Mouse (Mus musculus) stomach, postnatal 0 days (tissue): ENCODE measurements at regions not wholly inside any gene's neighbourhood (a gene's known extent, or its start where the extent isn't known, plus 50 kb on each side); places are given as distances from the start of the nearest gene placed in this dataset.

Source experiments
- CTCF ChIP-seq: IDR thresholded peaks from 2 replicates; pipeline ENCODE4 v1.5.1; 2016; ENCODE audit warnings: antibody characterized with exemption, low read depth, mild to moderate bottlenecking, moderate library complexity
- EP300 ChIP-seq: optimal IDR thresholded peaks from 2 replicates; pipeline ENCODE3; 2016; ENCODE audit warnings: antibody characterized with exemption

DNA sequence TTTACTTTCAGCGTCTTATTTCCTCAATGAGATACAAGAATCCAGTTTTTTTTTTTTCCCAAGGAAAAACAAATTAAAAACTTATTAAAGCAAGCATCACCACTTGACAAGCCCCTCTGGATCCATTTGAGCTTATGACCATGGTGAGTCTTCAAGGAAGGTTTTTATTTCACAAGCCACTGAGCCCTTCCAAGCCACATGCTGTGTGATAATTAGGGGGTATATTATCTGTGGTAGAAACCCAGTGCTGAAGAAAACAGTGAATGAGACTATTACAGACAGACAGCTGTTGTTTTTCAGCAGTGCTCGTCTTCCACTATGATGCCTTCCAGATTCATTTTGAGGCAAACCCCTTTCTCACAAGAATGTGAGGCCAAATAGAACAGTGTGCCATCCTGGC is 573.6 kb downstream of the Cntn6 start:
- no peak for TF ChIP-seq CTCF
- no peak for TF ChIP-seq EP300
